Mouse (Mus musculus): Measurements from ENCODE around the gene Gars.

Gars gene

GRCm38 (mm10) chr6:55038671-55039445 lies 1.1 kb downstream of the Gars start:
- no peak for DNase-seq (ENCODE audit: low read depth, low spot score)

DNA sequence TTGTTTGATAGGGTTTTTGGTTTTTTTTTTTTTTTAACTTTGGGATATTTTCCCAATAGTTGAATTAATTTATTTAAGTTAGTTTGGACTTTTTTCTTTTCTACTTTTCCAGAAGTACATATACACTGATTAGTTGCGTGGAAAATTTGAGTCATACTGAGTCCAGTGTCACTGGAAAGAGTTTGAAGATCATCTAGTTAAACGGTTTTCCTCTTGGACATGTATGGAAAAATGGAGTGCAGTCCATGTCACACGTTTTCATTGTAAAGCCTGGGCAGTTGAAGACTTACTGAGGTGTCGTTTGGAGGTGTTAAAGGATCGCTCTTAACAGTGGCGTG lies 1.6 kb downstream of the Gars start:
- DNase-seq (ENCODE audit: low read depth, low spot score): no peak

DNA sequence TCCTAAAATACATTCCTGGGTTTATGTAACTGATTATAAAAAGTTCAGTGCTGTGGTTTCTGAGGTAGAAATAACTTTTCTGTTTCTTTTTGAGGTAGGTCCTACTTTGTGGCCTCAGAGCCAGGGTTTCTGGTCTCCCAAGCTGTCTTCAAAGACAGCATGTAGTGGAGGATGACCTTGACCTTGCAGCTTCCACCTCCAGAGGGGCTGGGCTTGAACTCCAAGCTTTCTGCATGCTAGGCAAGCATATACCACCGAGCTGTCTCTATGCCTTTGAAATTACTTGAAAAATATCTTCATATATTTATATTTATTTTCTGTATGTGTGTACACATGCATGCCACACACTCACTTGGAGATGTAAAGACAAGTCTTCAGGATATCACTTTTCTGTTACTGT lies 2.2 kb downstream of the Gars start:
- DNase-seq (ENCODE audit: low read depth, low spot score): no peak

- no peak for DNase-seq (ENCODE audit: low read depth, low spot score)
These were observed 5.4 kb downstream of the Gars start for GRCm38 (mm10) chr6:55043206-55043605.

DNA sequence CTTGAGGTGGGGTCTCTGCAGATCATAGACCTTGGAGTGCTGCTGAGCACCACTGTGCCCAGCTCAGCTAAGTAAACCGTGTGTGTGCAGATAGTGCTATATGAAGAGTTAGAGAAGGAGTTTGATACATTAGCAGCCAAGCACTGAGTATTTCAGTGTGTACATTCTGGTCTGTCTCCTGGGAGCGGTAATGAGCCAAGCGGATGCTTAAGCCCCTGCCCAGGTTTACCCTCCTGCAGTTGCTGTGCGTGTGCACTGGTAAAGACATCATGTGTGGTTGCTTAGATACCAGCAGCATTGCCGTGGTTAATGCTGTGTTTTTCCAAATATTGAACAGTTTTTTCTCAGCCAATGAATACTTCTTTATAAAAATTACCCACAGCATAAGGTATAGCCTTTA lies 6.7 kb downstream of the Gars start:
- no peak for DNase-seq (ENCODE audit: low read depth, low spot score)

- DNase-seq (ENCODE audit: low read depth, low spot score): no peak
These were observed 7.5 kb downstream of the Gars start for GRCm38 (mm10) chr6:55045326-55045725.

DNA sequence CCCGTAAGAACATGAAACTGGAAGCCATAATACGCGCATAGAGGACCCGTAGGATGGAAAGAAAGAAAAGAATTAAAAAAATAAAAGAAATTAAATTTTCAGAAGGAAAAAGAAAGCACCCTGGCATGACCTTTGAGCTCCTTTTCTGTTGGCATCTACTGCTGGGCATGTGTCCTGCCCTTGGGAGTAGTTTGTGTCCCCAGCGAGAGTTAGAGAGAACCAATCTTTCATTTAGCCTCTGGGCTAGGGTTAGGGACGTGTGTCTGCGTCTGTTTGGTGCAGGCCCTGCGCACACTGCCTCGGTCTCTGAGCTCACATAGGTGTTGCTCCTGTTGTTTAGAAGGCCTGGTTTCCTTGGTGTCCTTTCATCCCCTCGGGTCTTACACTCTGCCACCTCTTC lies 11.4 kb downstream of the Gars start:
- no peak for DNase-seq (ENCODE audit: low read depth, low spot score)

- no peak for DNase-seq (ENCODE audit: low read depth, low spot score)
These were observed 16.7 kb downstream of the Gars start for GRCm38 (mm10) chr6:55054491-55054890.

DNA sequence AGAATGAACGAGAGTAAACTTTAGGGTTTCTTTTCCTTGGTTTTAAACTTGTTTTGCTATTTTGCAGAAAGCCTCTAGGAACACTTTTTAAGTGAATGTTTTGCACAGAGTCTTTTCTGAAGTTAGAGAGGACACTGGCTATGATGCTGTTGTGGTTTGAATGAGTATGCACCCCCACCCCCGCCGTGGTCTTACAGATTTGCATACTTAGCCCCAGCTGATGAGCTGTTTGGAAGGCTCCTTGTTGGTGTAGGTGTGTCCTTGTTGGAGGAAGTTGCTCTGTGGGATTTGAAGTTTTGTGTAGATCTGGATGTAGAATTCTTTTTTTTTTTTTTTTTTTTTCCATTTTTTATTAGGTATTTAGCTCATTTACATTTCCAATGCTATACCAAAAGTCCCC lies 19.6 kb downstream of the Gars start:
- DNase-seq (ENCODE audit: low read depth, low spot score): no peak

GRCm38 (mm10) chr6:55060241-55060825 lies 22.5 kb downstream of the Gars start:
- DNase-seq (ENCODE audit: low read depth, low spot score): no peak

- DNase-seq (ENCODE audit: low read depth, low spot score): no peak
These were observed 23.5 kb downstream of the Gars start for GRCm38 (mm10) chr6:55061328-55061727.

- DNase-seq (ENCODE audit: low read depth, low spot score): no peak
These were observed 24.4 kb downstream of the Gars start for GRCm38 (mm10) chr6:55062200-55062599.

GRCm38 (mm10) chr6:55063793-55064476 lies 26.1 kb downstream of the Gars start:
- DNase-seq (ENCODE audit: low read depth, low spot score): no peak

DNA sequence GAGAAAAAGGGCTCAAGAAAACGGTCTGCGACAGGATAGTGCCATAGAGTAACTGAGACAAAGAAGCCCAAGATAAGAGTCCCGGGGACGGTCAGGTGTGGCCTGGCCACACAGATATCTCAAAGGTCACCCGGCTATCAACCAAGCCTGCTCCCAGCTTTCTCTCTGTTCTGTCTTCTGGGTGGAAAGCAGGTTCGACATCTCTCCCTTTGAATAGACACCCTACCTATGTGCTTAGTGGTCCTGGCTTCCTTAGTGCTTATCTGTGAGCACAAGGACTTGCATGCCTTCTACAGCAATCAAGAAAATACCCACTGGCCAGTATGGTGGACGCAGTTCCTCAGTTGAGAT lies 26.6 kb downstream of the Gars start:
- no peak for DNase-seq (ENCODE audit: low read depth, low spot score)

DNA sequence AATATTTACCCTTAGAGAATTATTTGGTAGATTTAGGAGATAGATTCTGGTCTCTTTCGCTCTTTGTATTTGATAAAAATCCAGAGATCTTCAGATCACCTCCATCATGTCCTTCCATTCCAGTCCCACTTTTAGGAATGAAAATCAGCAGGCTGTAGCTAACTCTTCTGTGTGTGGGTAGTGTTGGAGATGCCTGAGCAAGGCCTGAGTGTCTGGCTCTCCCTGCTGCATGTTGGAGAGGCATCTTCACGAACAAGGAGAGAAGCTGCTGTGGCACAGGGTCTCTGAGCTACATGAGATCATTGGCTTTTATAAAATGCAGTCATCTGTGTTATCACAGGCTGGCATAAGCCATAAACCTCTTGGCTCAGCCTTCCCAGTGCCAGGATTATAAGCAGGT lies 28.1 kb downstream of the Gars start:
- no peak for DNase-seq (ENCODE audit: low read depth, low spot score)

DNA sequence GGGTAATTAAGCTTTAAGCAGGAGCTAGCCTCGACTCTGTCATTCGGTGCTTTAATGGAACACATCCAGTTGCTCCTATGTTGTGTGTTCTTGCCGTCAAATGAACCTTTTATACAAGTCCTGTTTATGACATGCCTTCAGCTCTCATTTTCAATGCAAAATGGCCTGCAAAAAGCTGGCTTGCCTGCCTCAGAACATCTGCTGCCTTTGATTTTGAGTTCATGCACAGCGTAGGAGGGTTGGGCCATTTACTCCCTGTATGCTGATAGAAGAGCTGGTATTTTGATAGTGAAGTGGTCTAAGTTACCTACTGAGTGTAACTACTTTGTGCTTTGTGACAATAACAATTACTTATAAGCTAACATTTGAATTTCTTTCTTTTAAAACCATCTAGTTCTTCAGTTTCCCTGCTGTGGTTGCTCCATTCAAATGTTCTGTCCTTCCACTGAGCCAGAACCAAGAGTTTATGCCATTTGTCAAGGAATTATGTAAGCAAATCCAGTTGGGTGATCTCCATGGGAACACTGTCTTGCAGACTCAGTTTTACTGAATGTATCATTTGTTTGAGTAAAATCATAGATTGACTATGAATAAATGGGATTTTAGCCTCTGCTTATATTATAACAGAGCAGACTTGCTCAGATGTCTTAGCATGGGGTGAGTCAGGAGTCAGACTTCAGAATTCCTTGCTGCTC lies 38.9 kb downstream of the Gars start:
- no peak for DNase-seq (ENCODE audit: low read depth, low spot score)

DNA sequence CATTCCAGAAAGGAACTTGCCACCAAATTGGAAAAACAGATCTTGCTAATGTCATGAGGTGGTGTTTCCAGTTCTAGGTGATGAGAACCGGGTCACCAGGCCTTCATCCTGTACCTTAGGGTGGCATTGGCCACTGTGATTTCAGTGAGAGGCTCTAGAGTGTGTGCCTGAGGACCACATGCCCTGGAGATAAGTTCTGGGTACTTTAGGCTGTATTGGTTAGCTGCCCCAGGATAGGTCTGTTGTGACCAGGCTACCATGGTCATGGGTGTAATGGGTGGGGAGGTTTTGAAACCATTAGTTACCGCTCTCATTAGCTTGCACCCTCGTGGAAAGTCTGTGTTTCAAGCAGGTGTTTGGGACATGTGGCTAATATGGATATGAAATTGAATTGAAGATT lies 43.6 kb downstream of the Gars start:
- DNase-seq (ENCODE audit: low read depth, low spot score): no peak

DNA sequence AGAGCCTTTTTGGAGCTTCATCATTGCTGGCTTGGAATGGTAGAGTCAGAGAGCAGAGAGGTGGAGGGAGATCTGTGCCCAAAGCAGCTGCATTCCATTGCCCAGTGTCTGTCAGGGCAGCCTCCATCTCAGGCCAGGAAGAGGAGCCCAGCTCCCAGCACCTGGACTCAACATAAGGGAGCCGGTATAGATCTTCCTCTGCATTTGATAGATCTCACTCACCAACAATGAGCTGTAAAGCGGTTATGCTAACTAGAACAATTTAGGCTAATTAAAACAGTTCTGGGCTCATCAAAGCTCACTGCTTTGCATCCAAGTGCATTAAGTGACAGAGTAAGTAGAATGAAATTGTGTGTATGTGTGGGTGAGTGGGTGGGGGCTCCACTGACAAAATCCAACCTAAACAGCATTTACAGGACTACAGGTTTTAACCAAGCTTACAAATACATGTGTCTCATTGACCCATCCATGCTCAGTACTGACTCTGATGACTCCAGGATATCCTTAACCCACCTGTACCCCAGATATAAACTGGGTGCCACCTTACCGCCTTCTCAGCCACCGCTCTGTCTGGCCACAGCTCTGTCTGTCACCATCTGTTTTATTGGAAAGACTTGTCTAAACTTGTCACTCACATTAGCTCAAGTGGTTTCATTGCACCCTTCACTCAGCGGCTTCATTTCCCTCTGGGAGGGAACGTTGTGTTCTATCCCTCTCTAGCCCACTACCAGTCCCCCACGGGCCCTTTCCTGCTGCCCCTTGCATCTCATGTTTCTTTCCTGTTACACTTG lies 44.6 kb downstream of the Gars start:
- DNase-seq (ENCODE audit: low read depth, low spot score): no peak

DNA sequence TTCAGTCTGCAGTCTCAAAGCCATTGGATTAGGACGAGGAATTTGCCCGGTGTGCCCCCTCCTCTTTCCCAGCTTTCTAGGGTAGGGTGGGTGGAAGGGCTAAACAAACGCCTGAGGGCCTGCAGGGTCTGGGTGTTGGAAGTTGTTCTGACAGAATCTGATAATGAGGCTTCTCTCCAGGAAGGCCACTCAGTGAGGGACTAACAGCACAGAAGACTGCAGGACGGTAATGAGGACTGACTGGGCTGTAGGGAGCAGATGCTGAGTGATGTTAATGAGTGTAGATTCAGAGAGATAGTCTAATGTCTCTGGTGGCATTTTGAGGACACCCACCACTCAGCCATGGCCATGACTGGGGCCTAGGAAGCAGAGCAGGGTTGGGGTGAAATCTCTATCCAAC lies 49.5 kb downstream of the Gars start:
- no peak for DNase-seq (ENCODE audit: low read depth, low spot score)

DNA sequence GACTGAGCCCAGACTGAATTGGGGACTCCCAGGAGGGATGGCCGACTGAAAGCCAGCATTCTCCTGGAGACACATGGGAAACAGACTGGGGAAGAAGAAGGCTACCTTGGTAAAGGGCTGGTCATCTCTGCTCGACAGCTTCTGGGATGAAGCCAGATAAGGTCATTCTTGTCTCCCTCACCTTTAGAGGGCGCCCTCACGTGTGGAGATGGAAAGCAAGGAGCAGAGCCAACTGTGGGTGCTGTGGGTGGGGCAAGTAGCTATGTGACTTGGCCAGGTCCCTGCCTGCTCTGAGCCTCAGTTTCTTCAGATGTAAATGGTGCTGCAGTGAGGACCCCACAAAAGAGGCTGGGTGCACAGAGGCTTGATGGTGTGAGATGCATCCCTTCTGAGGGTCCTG lies 52.8 kb downstream of the Gars start:
- no peak for DNase-seq (ENCODE audit: low read depth, low spot score)

DNA sequence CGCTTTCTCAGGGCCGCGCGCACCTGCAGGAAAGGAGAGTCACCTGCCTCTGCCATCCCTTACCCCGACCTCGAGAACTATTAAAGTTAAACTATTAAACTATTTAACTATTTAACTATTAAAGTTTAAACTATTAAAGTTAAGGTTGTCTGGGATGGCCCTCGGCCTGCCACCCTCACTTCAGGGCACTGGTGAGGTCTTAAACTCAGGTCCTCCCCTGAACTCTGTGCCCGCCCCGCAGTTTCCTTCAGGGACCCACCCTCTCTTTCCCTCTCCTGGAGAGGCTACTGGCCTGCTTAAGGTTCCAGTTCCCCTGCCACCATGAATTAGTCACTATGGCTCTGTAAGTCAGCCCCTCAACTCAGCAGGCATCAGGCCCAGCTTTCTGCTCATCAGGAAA lies 53.6 kb downstream of the Gars start:
- DNase-seq (ENCODE audit: low read depth, low spot score): no peak
